Mouse (Mus musculus): ENCODE data around the gene Rasgrp4.

Rasgrp4 gene

DNA sequence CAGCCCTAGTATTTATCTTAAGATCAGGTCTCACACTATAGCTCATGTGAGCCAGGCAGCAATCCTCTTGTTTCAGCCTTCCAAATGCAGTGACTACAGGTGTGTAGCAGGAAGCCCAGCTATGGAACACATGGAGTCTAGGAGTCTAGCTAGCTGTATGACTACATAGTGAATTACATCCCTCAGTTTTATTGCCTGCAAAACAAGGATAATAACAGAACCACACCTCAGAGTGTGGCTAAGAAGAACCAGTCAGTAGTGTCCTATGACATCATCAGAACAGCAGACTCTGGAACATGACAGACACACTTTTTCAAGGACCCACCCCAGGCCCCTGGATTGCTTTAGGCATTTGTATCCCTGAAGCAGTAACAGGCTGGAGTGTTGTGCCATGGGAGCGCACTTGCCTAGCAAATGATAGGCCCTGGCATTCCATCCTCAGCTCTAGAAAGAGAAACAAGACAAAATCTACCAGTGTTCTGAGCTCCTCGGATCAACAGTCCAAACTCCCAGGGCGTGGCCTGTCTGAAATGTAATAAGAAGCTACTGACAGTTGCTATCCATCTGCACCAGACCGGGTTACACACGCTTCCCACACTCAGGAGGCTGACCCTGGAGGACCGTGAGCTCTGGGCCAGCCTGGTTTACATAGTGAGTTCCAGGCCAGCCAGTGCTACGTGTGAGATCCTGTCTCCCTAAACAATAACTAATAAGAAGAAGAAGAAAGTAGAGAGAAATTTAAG lies 12.1 kb downstream of the Rasgrp4 start:
- DNase-seq (ENCODE audit: low spot score in 2 of 2): no peak

DNA sequence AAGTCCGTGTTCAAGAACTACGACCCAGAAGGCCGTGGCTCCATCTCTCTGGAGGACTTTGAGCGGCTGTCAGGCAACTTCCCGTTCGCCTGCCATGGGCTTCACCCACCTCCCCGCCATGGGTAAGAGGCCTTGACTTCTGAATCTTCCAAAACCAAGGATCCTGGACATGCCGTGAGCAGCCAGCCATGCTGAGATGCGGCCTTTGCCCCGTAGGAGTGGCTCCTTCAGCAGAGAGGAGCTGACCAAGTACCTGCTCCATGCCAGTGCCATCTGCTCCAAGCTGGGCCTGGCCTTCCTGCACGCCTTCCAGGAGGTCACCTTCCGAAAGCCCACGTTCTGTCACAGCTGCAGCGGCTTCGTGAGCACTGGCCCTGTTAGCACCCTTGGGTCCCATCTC lies 14.1 kb downstream of the Rasgrp4 start:
- DNase-seq (ENCODE audit: low spot score in 2 of 2): no peak

DNA sequence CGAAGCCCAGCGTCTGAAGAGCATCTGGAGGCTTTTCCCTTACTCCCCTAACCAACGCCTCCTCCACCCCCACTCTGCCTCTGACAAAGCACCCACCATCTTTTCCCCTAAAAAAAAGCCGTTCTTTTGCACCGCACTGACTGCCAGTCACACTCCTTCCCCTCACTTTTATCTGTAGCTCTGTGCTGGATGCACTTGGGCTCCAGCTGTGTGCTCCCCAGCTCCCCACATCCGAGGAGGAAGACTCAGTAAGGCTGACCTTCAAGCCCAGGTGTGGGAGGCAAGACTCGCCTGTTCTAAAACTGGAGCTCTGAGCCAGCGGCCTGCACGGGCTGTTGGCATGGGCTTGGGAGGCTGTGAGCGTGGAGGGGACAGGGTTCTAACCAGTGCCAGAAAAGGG lies 16.8 kb downstream of the Rasgrp4 start:
- DNase-seq (ENCODE audit: low spot score in 2 of 2): no peak

DNA sequence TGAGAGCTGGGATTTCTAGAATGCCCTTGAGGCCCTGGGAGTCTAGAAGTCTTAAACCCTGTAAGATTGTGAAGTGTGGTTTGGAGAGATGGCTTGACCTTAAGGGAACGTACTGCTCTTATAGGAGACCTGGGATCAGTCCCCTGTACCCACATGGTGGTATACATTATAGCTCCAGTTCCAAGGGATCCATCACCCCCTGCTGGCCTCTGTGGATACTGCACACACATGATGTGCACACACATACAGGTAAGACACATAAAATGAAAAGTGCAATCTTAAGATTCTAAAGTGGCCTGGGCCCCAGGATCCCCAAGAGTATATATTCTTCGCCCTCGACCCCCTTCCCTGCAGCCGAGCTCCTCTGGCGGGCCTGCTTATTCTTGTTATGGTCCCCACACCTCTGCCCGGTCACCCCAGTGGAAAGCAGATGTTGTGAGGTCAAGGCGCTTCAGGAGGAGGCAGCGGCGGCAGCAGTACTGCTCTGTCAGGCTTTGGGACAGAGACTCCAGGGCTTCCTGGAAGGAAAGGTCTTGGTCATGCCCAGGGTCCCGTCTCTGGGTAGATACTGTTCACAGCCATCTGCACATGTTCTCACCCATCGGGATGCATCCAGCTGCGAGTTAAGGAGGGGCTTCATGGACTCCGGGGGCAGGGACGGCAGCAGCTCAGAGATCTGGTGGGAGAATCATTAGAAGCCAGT lies 19.5 kb downstream of the Rasgrp4 start:
- no peak for DNase-seq (ENCODE audit: low spot score in 2 of 2)

DNA sequence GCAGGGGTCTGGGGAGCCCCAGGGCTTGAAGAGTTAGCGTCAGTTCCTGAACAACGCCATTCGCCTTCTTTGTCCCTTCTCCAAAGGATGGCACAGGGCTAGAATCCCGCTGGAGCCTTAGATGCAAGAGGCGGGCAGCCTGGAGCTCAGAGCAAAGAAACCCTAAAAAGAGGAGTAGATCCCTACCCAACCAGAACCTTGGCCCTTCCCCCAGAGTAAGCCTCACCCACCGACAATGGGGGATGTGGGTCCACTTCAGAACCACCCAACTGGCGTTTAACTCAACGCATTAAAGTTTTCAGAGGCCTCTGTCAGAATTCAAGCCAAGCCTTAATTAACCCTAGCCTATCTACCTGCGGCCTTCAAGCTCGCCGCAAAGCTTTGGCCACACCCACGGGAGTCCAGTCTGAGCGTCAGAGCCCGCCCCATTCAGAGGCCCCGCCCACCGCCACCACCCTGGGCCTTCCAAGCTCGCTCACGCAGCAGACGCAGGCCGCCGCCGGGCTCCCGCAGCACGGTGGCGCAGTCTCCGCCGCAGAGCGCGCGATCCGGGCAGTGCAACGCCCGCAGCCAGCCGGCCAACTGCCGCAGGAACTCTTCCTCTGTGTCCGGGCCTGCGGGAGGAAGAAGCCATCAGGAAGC lies 20.7 kb downstream of the Rasgrp4 start:
- peak; percentile 86 to 88 for DNase-seq (ENCODE audit: low spot score in 2 of 2)

DNA sequence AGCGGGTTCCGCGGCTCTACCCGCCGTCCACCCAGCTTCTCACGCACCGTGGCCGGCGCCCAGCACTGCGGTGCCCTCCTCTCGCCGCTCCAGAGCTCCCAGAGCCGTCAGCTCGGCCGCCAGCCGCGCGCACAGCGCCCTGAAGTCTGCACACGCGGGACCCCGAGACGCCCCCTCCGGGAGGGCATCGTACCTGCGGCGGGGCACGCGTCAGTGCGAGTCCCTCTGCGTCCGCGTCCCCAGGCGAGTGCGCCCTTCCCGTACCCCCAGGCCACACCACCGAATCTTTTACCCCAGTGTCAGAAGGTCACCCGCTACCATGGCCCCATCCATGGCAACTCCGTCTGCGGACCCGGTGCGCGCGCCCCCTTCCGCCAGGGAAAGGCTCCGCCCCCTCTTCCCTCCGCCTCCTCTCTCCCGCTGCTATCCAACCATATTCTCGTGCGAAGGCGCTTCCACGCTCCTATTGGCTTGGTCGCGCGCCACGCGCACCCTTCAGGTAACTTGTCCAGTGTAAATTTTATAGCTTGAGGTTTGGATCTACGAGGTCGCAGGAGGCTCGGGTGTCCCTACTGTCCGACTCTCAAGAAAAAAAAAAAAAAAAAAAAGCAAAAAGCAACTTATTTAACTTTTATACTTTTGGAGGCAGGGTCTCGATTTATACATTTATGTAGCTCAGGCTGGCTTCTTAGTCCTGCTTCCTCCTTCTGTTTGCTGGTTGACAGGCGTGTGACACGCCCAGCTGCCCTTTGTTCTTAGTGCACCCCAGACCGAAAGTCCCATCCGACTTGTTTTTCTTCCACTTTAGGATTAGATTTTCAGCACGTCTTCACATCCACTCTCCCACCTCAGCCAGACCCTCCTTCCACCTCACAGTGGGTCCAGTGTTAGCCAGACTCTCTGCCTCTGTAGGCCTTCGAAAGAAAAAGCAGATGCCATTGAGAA lies 21.5 kb downstream of the Rasgrp4 start, which contains the start of gene Fam98c:
Fam98c (minus strand) TSS at position 397 of the 945 bp plus-strand sequence.
- peak; percentile 68 to 69 for DNase-seq (ENCODE audit: low spot score in 2 of 2)

DNA sequence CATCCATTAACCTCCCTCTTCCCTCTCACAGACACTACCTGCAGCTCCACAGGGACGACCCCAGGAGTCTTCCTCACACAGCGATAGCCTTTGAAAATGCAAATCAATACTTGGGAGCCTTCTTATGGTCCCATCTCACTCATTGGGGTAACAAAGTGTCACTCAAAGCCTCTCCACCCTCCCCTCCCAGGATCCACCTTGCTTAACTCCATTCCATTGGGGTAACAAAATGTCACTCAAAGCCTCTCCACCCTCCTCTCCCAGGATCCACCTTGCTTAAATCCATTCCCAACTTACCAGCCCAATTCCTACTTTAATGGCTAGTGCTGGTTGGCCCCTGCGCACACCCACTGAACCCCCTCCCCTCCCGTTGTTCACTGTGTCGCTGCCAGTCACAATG lies 23.6 kb downstream of the Rasgrp4 start:
- no peak for DNase-seq (ENCODE audit: low spot score in 2 of 2)

DNA sequence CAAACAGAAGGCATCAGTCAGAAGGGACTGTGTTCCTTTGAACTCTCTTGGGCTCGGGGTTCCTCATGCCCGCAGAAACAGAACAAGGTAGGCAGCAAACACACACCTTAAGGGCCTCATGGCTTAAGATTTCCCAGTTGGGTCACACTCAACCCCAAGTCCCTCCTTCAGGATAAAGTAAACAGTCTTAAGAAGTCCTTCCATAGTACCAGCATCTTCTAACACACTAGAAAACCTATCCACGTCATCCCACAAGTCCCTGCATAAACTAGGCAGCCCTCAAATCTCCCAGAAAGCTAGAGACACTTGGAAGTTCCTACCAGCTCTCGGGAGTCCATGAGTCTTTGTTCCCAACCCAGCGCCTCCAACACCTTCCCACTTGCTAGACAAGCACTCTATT lies 27.6 kb downstream of the Rasgrp4 start:
- DNase-seq (ENCODE audit: low spot score in 2 of 2): no peak

DNA sequence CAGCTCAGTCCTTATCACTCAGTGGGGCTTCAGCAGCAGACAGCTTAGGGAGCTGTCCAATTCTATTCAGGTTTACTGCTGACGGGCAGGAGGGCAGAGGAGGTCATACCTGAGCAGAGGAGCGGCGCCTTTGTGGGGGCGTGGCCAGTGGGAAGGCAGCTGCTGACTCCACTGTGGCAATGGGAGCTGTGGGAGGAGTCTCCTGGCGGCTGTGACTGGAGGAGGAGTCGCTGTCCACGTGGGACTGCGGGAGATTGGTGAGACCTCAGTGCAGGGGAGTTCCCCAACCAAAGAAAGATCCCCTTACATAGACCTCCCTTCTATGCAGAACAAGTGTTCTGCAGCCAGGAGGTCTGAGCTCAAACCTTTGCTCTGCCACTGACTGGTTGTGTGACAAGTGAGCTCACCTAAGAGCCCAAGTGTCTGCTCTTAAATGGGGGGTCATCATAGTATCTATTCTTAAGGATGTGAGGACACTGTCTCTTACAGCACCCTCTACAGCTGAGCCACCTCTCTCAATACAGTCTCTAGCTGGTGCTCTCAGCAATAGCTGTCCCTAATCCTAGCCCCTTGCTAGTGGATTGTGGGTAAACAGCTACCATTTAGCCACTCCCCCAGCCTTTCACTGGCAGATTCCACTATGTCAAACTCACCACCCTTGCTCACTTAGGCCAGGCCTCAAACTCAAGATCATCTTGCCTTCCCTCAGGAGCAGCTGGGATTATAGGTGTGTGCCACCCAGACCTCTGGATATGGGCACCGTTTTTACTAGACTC lies 28.3 kb downstream of the Rasgrp4 start:
- peak; percentile 26 to 42 for DNase-seq (ENCODE audit: low spot score in 2 of 2)

DNA sequence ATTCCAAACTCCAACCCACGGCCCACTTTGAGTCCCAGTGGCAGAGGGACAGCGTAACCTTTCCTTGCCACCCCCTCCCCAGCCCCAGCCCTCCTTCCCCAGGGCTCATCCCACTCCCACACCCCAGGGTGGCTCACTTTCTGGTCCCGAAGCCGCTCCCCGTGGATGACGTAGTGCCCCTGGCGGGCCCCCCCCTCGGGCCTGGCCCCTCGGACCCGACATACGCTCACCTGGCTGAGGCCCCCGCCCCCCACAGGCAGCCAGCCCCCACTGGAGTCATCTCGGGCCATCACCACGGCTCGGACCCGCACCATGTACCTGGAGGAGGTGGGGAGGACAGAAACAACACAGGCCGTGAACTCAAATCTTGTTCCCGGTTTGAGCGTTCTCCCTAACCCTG lies 33.0 kb downstream of the Rasgrp4 start:
- no peak for DNase-seq (ENCODE audit: low spot score in 2 of 2)

DNA sequence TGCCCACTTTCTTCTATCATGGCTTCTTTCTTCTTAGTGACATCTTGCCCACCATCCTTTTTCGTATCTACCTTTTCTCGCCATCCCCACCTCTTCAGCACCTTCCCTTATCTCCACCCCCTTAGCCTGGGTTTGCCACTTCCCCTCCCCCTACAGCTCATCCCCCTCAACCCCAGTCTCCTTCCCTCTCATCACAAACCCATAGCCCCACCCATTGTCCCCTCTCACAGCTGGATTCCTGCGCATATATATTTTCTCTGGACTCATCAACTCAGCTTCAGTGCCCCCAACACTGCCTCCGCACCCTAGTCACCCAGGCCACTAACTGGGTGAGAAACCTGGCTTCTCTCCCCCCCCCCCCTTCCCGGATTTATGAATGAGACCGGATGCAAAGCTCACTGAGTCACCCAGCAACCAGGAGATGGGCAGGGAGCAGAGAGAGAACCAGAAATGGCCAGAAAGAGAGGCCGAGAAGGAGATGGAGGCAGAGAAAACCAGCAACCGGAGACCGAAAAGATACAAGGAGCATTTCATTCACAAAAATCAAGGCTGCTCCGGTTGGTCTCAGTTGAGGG lies 33.6 kb downstream of the Rasgrp4 start:
- no peak for DNase-seq (ENCODE audit: low spot score in 2 of 2)

DNA sequence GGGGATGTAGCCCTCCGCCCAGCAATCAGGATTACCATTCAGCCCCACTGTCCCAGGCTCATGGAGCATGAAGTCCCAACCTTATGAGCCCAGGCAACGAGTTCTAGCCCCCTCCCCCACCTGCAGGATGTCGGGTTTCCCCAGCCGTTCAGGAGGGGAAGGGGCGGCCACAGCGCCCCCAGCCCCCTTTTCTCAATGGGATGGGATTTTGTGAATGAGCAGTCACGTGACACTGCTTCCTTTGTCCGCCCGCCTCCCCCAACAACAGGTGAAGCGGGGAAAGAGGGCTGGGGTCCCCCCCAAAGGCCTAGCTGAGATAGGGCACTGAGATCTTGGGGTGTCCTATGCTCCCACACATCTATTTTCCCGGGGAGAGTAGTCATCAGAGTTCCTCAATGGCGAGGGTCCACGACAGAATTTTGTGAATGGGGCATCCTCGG lies 34.2 kb downstream of the Rasgrp4 start:
- no peak for DNase-seq (ENCODE audit: low spot score in 2 of 2)

DNA sequence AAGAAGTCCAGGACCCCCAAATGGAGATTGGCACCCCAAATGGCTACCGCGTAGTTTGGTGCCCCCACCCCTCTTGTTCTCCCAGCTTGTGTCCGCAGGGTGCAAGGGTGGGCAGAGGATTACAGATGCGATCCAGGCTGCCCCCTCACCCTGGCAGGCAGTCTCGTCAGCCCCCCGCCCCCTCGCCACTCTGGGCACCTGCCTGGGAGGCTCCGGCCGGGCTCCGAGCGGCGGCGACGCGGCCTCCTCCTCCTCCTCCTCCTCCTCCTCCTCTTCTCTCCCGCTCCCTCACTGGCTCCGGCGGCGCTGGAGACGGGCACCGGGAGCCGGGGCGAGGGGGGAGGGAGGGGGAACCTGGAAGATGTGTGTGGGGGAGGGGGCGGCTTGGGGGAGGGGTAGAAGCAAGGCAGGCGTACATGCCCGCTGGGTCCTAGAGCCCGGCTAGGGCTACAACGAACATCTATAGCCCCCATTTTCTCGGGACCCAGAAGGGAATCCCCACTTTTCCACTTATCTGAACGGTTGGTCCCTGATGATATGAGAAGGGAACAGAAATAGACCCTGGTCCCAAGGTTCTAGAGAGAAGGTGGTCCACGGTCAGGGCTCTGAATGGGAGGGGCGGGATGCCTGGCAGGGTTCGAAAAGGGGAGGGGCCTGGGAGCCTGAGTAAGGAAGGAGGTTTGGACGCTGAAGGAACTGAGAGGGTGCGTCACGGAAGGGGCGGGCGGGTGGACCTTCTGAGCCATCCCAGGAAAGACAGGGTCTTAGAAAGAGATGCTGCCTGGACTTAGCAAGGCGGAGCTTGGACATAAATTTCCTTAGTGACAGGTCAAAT lies 34.8 kb downstream of the Rasgrp4 start:
- DNase-seq (ENCODE audit: low spot score in 2 of 2): peak; percentile 28 to 41

DNA sequence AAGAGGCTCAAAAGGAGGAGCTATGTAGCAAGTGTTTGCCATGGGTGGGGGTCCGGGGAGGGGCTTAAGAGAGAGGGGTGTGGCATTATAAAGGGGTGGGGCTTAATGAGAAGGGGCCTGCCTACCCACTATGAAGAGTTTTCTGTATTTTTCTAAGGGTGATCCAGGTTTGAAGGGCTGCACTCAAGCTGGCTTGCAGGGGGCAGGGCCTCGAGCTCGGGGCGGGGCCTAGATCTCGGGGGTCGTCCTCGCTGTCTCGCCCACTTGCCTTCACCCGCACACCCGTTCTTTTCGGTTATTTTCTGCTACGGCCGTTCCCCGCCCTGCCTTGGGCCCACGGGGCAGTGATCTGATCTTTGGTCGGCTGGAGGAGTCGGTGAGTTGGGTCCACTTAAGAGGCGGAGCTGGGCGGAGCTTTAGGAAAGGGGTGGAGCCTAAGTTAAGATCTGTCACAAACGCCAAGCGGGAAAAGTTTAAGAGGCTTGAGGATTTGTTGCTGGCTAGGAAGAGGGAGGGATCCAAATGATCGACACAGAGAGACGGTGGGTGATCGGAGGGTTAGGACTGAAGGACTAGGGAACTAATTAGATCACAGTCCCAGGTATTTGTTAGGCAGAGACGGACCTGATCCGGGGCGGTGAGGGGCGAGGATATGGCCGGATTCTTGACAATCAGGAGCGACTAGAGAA lies 35.6 kb downstream of the Rasgrp4 start, which contains the start of the genes Ggn and Spred3:
Ggn (plus strand) TSS at position 145 of the 689 bp plus-strand sequence.
Spred3 (minus strand) TSS at position 346 of the 689 bp plus-strand sequence.
- peak; percentile 41 to 58 for DNase-seq (ENCODE audit: low spot score in 2 of 2)

DNA sequence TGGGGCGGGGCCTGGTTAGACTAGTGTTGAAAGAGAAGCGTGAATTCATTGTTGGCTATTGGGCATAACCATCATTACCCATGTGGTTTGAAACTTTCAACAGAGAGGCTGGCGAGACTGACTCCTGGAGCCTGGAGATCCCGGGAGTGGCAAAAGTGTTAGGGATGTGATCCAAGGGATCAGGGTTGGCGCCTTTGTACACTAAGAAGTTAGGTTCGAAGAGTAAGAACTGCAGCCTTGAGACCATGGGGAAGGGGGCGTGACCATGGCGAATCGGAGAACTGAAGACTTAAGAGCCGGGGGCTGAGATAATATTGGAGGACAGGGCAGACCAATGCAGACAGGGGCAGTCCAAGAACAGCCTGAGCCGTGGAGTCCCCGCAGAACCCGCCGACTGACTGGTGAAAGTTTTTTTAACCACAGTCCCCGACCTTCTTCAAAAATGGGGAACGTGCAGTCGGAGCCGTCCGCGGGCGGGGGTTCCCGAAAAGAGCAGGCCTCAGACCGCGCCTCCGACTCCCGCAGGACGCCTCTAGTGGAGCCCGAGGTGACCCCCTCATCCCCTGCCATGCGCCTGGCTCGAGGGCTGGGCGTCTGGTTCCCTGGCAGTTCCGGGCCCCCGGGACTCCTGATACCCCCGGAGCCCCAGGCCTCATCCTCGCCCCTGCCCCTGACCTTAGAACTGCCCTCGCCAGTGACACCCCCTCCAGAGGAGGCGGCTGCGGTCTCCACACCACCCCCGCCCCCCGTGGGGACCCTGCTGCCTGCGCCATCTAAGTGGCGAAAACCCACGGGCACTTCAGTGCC lies 36.3 kb downstream of the Rasgrp4 start:
- DNase-seq (ENCODE audit: low spot score in 2 of 2): peak; percentile 32 to 35

DNA sequence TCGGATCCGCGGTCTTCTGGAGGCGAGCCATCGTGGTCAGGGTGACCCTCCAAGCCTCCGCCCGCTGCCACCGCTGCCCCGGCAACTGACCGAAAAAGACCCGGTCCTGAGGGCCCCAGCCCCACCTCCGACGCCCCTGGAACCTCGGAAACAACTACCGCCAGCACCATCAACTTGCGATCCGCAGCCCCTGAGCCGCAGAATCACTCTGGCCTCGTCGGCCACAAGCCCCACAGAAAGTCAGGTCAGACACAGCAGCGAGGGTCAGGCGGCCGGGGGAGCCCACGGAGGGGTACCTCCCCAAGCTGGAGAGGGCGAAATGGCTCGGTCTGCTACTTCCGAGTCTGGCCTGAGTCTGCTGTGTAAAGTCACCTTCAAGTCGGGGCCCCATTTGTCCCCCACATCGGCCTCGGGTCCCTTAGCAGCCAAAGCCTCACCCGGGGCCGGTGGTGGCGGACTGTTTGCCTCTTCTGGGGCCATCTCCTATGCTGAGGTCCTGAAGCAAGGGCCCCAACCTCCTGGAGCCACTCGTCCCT lies 37.0 kb downstream of the Rasgrp4 start:
- DNase-seq (ENCODE audit: low spot score in 2 of 2): no peak

DNA sequence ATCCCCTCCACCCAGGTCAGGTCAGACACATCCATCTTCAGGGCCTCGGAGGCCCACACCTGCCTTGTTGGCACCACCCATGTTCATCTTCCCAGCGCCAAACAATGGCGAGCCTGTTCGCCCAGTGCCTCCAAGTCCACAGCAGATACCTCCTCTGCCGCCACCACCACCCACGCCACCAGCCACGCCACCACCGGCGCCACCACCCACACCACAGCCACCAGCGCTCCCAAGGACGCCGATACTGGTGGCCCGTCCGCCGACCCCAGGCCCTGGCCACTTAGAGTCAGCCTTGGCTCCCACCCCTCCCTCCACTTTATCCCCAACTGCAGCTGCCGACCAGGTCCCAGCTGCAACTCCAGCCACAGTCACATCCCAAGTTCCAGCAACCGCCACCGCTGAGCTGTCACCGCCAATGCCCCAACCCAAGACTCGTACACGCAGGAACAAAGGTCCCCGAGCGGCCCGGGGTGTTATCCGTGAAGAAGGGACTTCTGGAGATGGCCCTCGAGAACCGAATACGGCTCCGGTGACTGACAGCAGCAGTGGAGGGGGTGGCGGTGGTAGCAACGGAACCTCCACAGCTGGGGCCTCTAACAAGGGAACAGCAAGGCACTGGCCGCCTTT lies 37.9 kb downstream of the Rasgrp4 start:
- no peak for DNase-seq (ENCODE audit: low spot score in 2 of 2)

Data from spleen, postnatal 36 days (tissue).